Comparison of ENCODE assay signal across 20 mouse cellular contexts in genomic region chr4:41781748-41782485, GRCm38 (mm10). TPM values are rescaled to one million over a fixed set of nuclear protein-coding genes. Genes with fewer than 3 reads are reported as not detected.
DNase-seq lines count a peak whose midpoint lies in the region; ATAC-seq and TF ChIP-seq lines count a peak whose summit lies in the region.
"Not testable (repeated sequence)": the region's sequence is repeated elsewhere in the genome, so short reads cannot be mapped to it uniquely, and the experiment has no call there.
"Had no signal": no experiment of that assay in that cellular context is flagged by ENCODE, and none has a peak within 500 bp of the region (broad histone marks: within the 10 kb centered on the region; RNA-seq: fewer than 3 reads in every experiment).

No protein-coding gene starts in this region.

- not testable (repeated sequence) for TF ChIP-seq CTCF in cerebellum, adult 2 months (IDR thresholded peaks at IDR 0.05; ENCODE audit: borderline replicate concordance, insufficient read depth, low read depth, low read length); heart, postnatal 0 days (IDR thresholded peaks at IDR 0.05; ENCODE audit: low read depth)

- H3K27ac ChIP-seq in cerebellum, adult 2 months (ENCODE audit: insufficient read depth, low read length) = peak overlapping the region; percentile 72
- H3K27ac ChIP-seq in embryonic facial prominence, embryonic 13.5 days; heart, embryonic 11.5 days (ENCODE audit: low read depth, low read length); heart, postnatal 0 days (ENCODE audit: low read depth); limb, embryonic 15.5 days: not testable (repeated sequence)

- not testable (repeated sequence) for ATAC-seq in embryonic facial prominence, embryonic 13.5 days (ENCODE audit: insufficient number of reproducible peaks, insufficient read depth, low FRiP score, low TSS enrichment, low read depth); heart, embryonic 11.5 days (replicated peaks; ENCODE audit: insufficient number of reproducible peaks, low FRiP score, low TSS enrichment); heart, postnatal 0 days (ENCODE audit: insufficient read depth, low read depth); limb, embryonic 15.5 days (ENCODE audit: insufficient number of reproducible peaks, low FRiP score, low TSS enrichment, low read depth)
- ATAC-seq in frontal cortex, adult (ENCODE audit: low TSS enrichment) = peak; percentile 72; the same call in 1 of the 2 replicates

- peak in 1 of 2 experiments; percentile 35 for DNase-seq in cerebellum, adult 2 months
- DNase-seq in heart, postnatal 0 days (ENCODE audit: low spot score) = not testable (repeated sequence)
- peak; percentile 30 to 63 for DNase-seq in left cerebral cortex, postnatal 36 days (ENCODE audit: low spot score in 2 of 2)
- peak; percentile 36 to 75 for DNase-seq in right cerebral cortex, postnatal 10 days (ENCODE audit: low spot score in 2 of 2)

- H3K4me1 ChIP-seq in cerebellum, adult 2 months (ENCODE audit: control insufficient read depth, insufficient read depth, low read length); embryonic facial prominence, embryonic 13.5 days; heart, embryonic 11.5 days (ENCODE audit: control insufficient read depth, insufficient read depth, low read length); heart, postnatal 0 days (ENCODE audit: control insufficient read depth, insufficient read depth); limb, embryonic 15.5 days: not testable (repeated sequence)

- not testable (repeated sequence) for TF ChIP-seq POLR2A in cerebellum, adult 2 months (IDR thresholded peaks at IDR 0.05; ENCODE audit: borderline replicate concordance, insufficient read depth, low read length)

- intact Hi-C loops in left cerebral cortex, postnatal 36 days (cut with DNase I) = not testable (repeated sequence)

- 6% methylated on average over 17 of the region's 21 CpGs for WGBS in cerebellum, adult 2 months
- 12% methylated on average over 17 of the region's 21 CpGs for WGBS in embryonic facial prominence, embryonic 13.5 days
- WGBS in heart, embryonic 11.5 days (ENCODE audit: insufficient replicate concordance) = 14% methylated on average over 14 of the region's 21 CpGs
- 9% methylated on average over 18 of the region's 21 CpGs for WGBS in heart, postnatal 0 days
- WGBS in limb, embryonic 15.5 days = 17% methylated on average over 17 of the region's 21 CpGs

- not testable (repeated sequence) for H3K27me3 ChIP-seq in cerebellum, adult 2 months (ENCODE audit: control insufficient read depth, insufficient read depth, low read length); embryonic facial prominence, embryonic 13.5 days; heart, embryonic 11.5 days (ENCODE audit: control insufficient read depth, insufficient read depth, low read length); heart, postnatal 0 days (ENCODE audit: control insufficient read depth, insufficient read depth, low read length); limb, embryonic 15.5 days

- H3K9ac ChIP-seq in embryonic facial prominence, embryonic 13.5 days; heart, embryonic 11.5 days (ENCODE audit: low read depth, low read length); heart, postnatal 0 days (replicated peaks; ENCODE audit: low read depth, low read length); limb, embryonic 15.5 days: not testable (repeated sequence)

- not testable (repeated sequence) for H3K36me3 ChIP-seq in embryonic facial prominence, embryonic 13.5 days; heart, embryonic 11.5 days (ENCODE audit: control insufficient read depth, insufficient read depth, low read length); heart, postnatal 0 days (replicated peaks; ENCODE audit: control insufficient read depth, insufficient read depth, low read length); limb, embryonic 15.5 days

- H3K4me2 ChIP-seq in embryonic facial prominence, embryonic 13.5 days = peak overlapping the region; percentile 41
- peak overlapping the region; percentile 46 for H3K4me2 ChIP-seq in heart, embryonic 11.5 days
- H3K4me2 ChIP-seq in heart, postnatal 0 days (ENCODE audit: low read depth, low read length) = peak overlapping the region; percentile 36
- 0 out of 2 replicates have a peak overlapping the region, but pooled peaks have one; percentile 5 for H3K4me2 ChIP-seq in limb, embryonic 15.5 days

- H3K9me3 ChIP-seq in embryonic facial prominence, embryonic 13.5 days; heart, embryonic 11.5 days (replicated peaks; ENCODE audit: control insufficient read depth, low read length); heart, postnatal 0 days (replicated peaks; ENCODE audit: control insufficient read depth, low read length); limb, embryonic 15.5 days: not testable (repeated sequence)

- H3K4me3 ChIP-seq in cerebellum, adult 2 months (replicated peaks; ENCODE audit: insufficient read depth, low read depth, low read length); embryonic facial prominence, embryonic 13.5 days; heart, embryonic 11.5 days (ENCODE audit: low read depth, low read length); heart, postnatal 0 days (ENCODE audit: low read depth, low read length); limb, embryonic 15.5 days: not testable (repeated sequence)

- TF ChIP-seq EP300 in heart, postnatal 0 days (IDR thresholded peaks at IDR 0.05; ENCODE audit: low read depth) = not testable (repeated sequence)

RNA-seq across cellular contexts. Expression of gene Ccl27a, which starts 7.9 kb away (rescaled TPM):
- polyA plus RNA-seq in cerebellum, adult 2 months (2012; rRNA removed) = 236 and 247 TPM in 2 replicates
- polyA plus RNA-seq in embryonic facial prominence, embryonic 13.5 days (2015; fragmentation: Nextera tagmentation; extraction: Ambion mirVana) = 63.5 and 65.5 TPM in 2 replicates
- polyA plus RNA-seq in heart, embryonic 11.5 days (2014; fragmentation: Nextera tagmentation; extraction: Ambion mirVana) = 42.6 and 42.7 TPM in 2 replicates
- total RNA-seq in heart, postnatal 0 days (2014; rRNA removed; ENCODE audit: low replicate concordance) = 48.5 and 73.7 TPM in 2 replicates
- polyA plus RNA-seq in heart, postnatal 0 days (2015; fragmentation: Nextera tagmentation; extraction: Ambion mirVana) = 49.4 and 49.6 TPM in 2 replicates
- total RNA-seq in left cerebral cortex, postnatal 36 days (2021) = 100 to 1,000 TPM; 244 to 288 TPM
- polyA plus RNA-seq in limb, embryonic 15.5 days (2015; fragmentation: Nextera tagmentation; extraction: Ambion mirVana) = 35.4 and 42.1 TPM in 2 replicates

RNA-seq across cellular contexts. Expression of gene Sigmar1, which starts 26.0 kb away (rescaled TPM):
- polyA plus RNA-seq in cerebellum, adult 2 months (2012; rRNA removed) = 65.9 and 71.1 TPM in 2 replicates
- 83.8 and 87.7 TPM in 2 replicates for polyA plus RNA-seq in embryonic facial prominence, embryonic 13.5 days (2015; fragmentation: Nextera tagmentation; extraction: Ambion mirVana)
- polyA plus RNA-seq in heart, embryonic 11.5 days (2014; fragmentation: Nextera tagmentation; extraction: Ambion mirVana) = 69.9 and 76.8 TPM in 2 replicates
- total RNA-seq in heart, postnatal 0 days (2014; rRNA removed; ENCODE audit: low replicate concordance) = 40.9 and 57.4 TPM in 2 replicates
- 33.4 and 37.1 TPM in 2 replicates for polyA plus RNA-seq in heart, postnatal 0 days (2015; fragmentation: Nextera tagmentation; extraction: Ambion mirVana)
- 10 to 100 TPM; 54.3 to 57.7 TPM for total RNA-seq in left cerebral cortex, postnatal 36 days (2021)
- 76.1 and 88.5 TPM in 2 replicates for polyA plus RNA-seq in limb, embryonic 15.5 days (2015; fragmentation: Nextera tagmentation; extraction: Ambion mirVana)

RNA-seq across cellular contexts. Expression of gene Galt, which starts 26.9 kb away (rescaled TPM):
- 196 and 206 TPM in 2 replicates for polyA plus RNA-seq in cerebellum, adult 2 months (2012; rRNA removed)
- 43.4 and 47.9 TPM in 2 replicates for polyA plus RNA-seq in embryonic facial prominence, embryonic 13.5 days (2015; fragmentation: Nextera tagmentation; extraction: Ambion mirVana)
- 63.1 and 65.1 TPM in 2 replicates for polyA plus RNA-seq in heart, embryonic 11.5 days (2014; fragmentation: Nextera tagmentation; extraction: Ambion mirVana)
- total RNA-seq in heart, postnatal 0 days (2014; rRNA removed; ENCODE audit: low replicate concordance) = 95.0 and 96.8 TPM in 2 replicates
- polyA plus RNA-seq in heart, postnatal 0 days (2015; fragmentation: Nextera tagmentation; extraction: Ambion mirVana) = 69.8 and 70.9 TPM in 2 replicates
- 10 to 100 TPM; 81.0 to 94.7 TPM for total RNA-seq in left cerebral cortex, postnatal 36 days (2021)
- polyA plus RNA-seq in limb, embryonic 15.5 days (2015; fragmentation: Nextera tagmentation; extraction: Ambion mirVana) = 38.7 and 44.8 TPM in 2 replicates

RNA-seq across cellular contexts. Expression of gene Arid3c, which starts 51.0 kb away (rescaled TPM):
- 0.16 and 0.18 TPM in 2 replicates for polyA plus RNA-seq in cerebellum, adult 2 months (2012; rRNA removed)
- 0.15 and 0.20 TPM in 2 replicates for polyA plus RNA-seq in embryonic facial prominence, embryonic 13.5 days (2015; fragmentation: Nextera tagmentation; extraction: Ambion mirVana)
- not detected in 2 replicates for polyA plus RNA-seq in heart, embryonic 11.5 days (2014; fragmentation: Nextera tagmentation; extraction: Ambion mirVana)
- total RNA-seq in heart, postnatal 0 days (2014; rRNA removed; ENCODE audit: low replicate concordance) = not detected in 2 replicates
- not detected in 2 replicates for polyA plus RNA-seq in heart, postnatal 0 days (2015; fragmentation: Nextera tagmentation; extraction: Ambion mirVana)
- total RNA-seq in left cerebral cortex, postnatal 36 days (2021) = under 1 TPM in 1 of 2 experiments, not detected in 1; 0.36 TPM
- polyA plus RNA-seq in limb, embryonic 15.5 days (2015; fragmentation: Nextera tagmentation; extraction: Ambion mirVana) = not detected in 2 replicates
- total RNA-seq: adrenal gland, postnatal 14 days; gastrocnemius, postnatal 10 days; heart, adult 18-20 months; heart, postnatal 25 days; layer of hippocampus, postnatal 10 days had no signal
- polyA plus RNA-seq: CD4-positive, CD25-positive, alpha-beta regulatory T cell, adult 4 months; inflammation-experienced regulatory T-cells, adult 6 months; kidney, adult 2 months; liver, embryonic 15.5 days; lung, embryonic 16.5 days; macrophage; stomach, embryonic 15.5 days had no signal

RNA-seq across cellular contexts. Expression of gene Dctn3, which starts 58.9 kb away (rescaled TPM):
- polyA plus RNA-seq in cerebellum, adult 2 months (2012; rRNA removed) = 162 and 167 TPM in 2 replicates
- polyA plus RNA-seq in embryonic facial prominence, embryonic 13.5 days (2015; fragmentation: Nextera tagmentation; extraction: Ambion mirVana) = 123 and 128 TPM in 2 replicates
- polyA plus RNA-seq in heart, embryonic 11.5 days (2014; fragmentation: Nextera tagmentation; extraction: Ambion mirVana) = 120 and 126 TPM in 2 replicates
- 81.6 and 121 TPM in 2 replicates for total RNA-seq in heart, postnatal 0 days (2014; rRNA removed; ENCODE audit: low replicate concordance)
- polyA plus RNA-seq in heart, postnatal 0 days (2015; fragmentation: Nextera tagmentation; extraction: Ambion mirVana) = 161 and 165 TPM in 2 replicates
- 100 to 1,000 TPM; 159 to 187 TPM for total RNA-seq in left cerebral cortex, postnatal 36 days (2021)
- 113 and 123 TPM in 2 replicates for polyA plus RNA-seq in limb, embryonic 15.5 days (2015; fragmentation: Nextera tagmentation; extraction: Ambion mirVana)
